Mouse (Mus musculus): ENCODE results near the gene Sec31b. TPM values are rescaled to one million over a fixed set of nuclear protein-coding genes. Genes with fewer than 3 reads are reported as not detected.
A peak's percentile ranks its signal among the peaks of the same experiment; 100 is the strongest.

Sec31b gene
- polyA plus RNA-seq, 1 experiment from 2014 or later: 0.88 TPM

GRCm38 (mm10) chr19:44519152-44519551 is 26.5 kb downstream of the Sec31b start:
- DNase-seq (ENCODE audit: extremely low spot score, low spot score): peak; percentile 39
- Histone ChIP-seq H3K36me3 (replicated peaks) (no peaks in the 10 kb centered on the region), H3K4me1 (peaks cover 59% of the 10 kb centered on the region), H3K27ac (peak overlapping the region; percentile 73; the same call in 1 of the 2 replicates), H3K4me3 (no peak overlapping the region), H3K9me3 (no peaks in the 10 kb centered on the region), H3K27me3 (ENCODE audit: poor library complexity, severe bottlenecking) (peaks cover 99% of the 10 kb centered on the region)
- WGBS: 35% methylated on average over 7 of the region's 7 CpGs

- H3K4me3 ChIP-seq: no peak overlapping the region
- WGBS: 44% methylated on average over 12 of the region's 12 CpGs
- no peak for DNase-seq (ENCODE audit: extremely low spot score, low spot score)
- peak overlapping the region; percentile 73 for H3K27ac ChIP-seq
- H3K4me1 ChIP-seq: peaks cover 68% of the 10 kb centered on the region
- peaks cover 99% of the 10 kb centered on the region for H3K27me3 ChIP-seq (ENCODE audit: poor library complexity, severe bottlenecking)
- no peaks in the 10 kb centered on the region for H3K9me3 ChIP-seq
- H3K36me3 ChIP-seq (replicated peaks): no peaks in the 10 kb centered on the region
Measured at GRCm38 (mm10) chr19:44517996-44518768, 27.5 kb downstream of the Sec31b start.

- 24% methylated on average over 6 of the region's 6 CpGs for WGBS
- Histone ChIP-seq H3K27ac (peak overlapping the region; percentile 79), H3K27me3 (ENCODE audit: poor library complexity, severe bottlenecking) (peaks cover 100% of the 10 kb centered on the region), H3K4me3 (no peak overlapping the region), H3K9me3 (no peaks in the 10 kb centered on the region), H3K4me1 (peaks cover 93% of the 10 kb centered on the region), H3K36me3 (replicated peaks) (peaks cover 10% of the 10 kb centered on the region)
- no peak for DNase-seq (ENCODE audit: extremely low spot score, low spot score)
Measured at GRCm38 (mm10) chr19:44515769-44516168, 29.9 kb downstream of the Sec31b start.

GRCm38 (mm10) chr19:44514521-44515451 is 30.9 kb downstream of the Sec31b start:
- peak overlapping the region; percentile 88 for H3K27ac ChIP-seq

GRCm38 (mm10) chr19:44513921-44514482 is 31.7 kb downstream of the Sec31b start:
- H3K4me1 ChIP-seq: peaks cover 100% of the 10 kb centered on the region
- WGBS: 10% methylated on average over 7 of the region's 7 CpGs
- H3K27me3 ChIP-seq (ENCODE audit: poor library complexity, severe bottlenecking): peaks cover 100% of the 10 kb centered on the region
- H3K9me3 ChIP-seq: no peaks in the 10 kb centered on the region
- H3K36me3 ChIP-seq (replicated peaks): peaks cover 10% of the 10 kb centered on the region
- no peak for DNase-seq (ENCODE audit: extremely low spot score, low spot score)
- H3K4me3 ChIP-seq: peak overlapping the region; percentile 63
- H3K27ac ChIP-seq: peak overlapping the region; percentile 88

More at GRCm38 (mm10) chr19:44514521-44515451, 30.9 kb downstream of the Sec31b start:
- Histone ChIP-seq H3K9me3 (no peaks in the 10 kb centered on the region), H3K36me3 (replicated peaks) (peaks cover 10% of the 10 kb centered on the region), H3K27me3 (ENCODE audit: poor library complexity, severe bottlenecking) (peaks cover 100% of the 10 kb centered on the region), H3K4me3 (peak overlapping the region; percentile 63), H3K4me1 (peaks cover 98% of the 10 kb centered on the region)
- 2% methylated on average over 14 of the region's 14 CpGs for WGBS
- peak; percentile 86 for DNase-seq (ENCODE audit: extremely low spot score, low spot score)

- Histone ChIP-seq H3K36me3 (replicated peaks) (peaks cover 10% of the 10 kb centered on the region), H3K27ac (peak overlapping the region; percentile 88), H3K4me3 (peak overlapping the region; percentile 63), H3K27me3 (ENCODE audit: poor library complexity, severe bottlenecking) (peaks cover 100% of the 10 kb centered on the region), H3K9me3 (no peaks in the 10 kb centered on the region), H3K4me1 (peaks cover 97% of the 10 kb centered on the region)
- WGBS: 3% methylated on average over 11 of the region's 11 CpGs
- DNase-seq (ENCODE audit: extremely low spot score, low spot score): no peak
Measured at GRCm38 (mm10) chr19:44513054-44513833, 32.4 kb downstream of the Sec31b start.

GRCm38 (mm10) chr19:44512601-44513000 is 33.1 kb downstream of the Sec31b start:
- no peak for DNase-seq (ENCODE audit: extremely low spot score, low spot score)
- Histone ChIP-seq H3K36me3 (replicated peaks) (peaks cover 10% of the 10 kb centered on the region), H3K27me3 (ENCODE audit: poor library complexity, severe bottlenecking) (peaks cover 100% of the 10 kb centered on the region), H3K4me3 (peak overlapping the region; percentile 63), H3K4me1 (peaks cover 90% of the 10 kb centered on the region), H3K9me3 (no peaks in the 10 kb centered on the region), H3K27ac (peak overlapping the region; percentile 88)
- 16% methylated on average over 5 of the region's 5 CpGs for WGBS

GRCm38 (mm10) chr19:44511451-44512231 is 34.0 kb downstream of the Sec31b start:
- Histone ChIP-seq H3K4me3 (peak overlapping the region; percentile 63), H3K27me3 (ENCODE audit: poor library complexity, severe bottlenecking) (peaks cover 100% of the 10 kb centered on the region), H3K27ac (peak overlapping the region; percentile 88), H3K9me3 (no peaks in the 10 kb centered on the region), H3K4me1 (peaks cover 80% of the 10 kb centered on the region), H3K36me3 (replicated peaks) (peaks cover 10% of the 10 kb centered on the region)
- no peak for DNase-seq (ENCODE audit: extremely low spot score, low spot score)
- WGBS: under 1% methylated on average over 66 of the region's 66 CpGs

- peaks cover 100% of the 10 kb centered on the region for H3K27me3 ChIP-seq (ENCODE audit: poor library complexity, severe bottlenecking)
- peaks cover 10% of the 10 kb centered on the region for H3K36me3 ChIP-seq (replicated peaks)
- H3K27ac ChIP-seq: peak overlapping the region; percentile 88
- WGBS: 7% methylated on average over 12 of the region's 12 CpGs
- no peak for DNase-seq (ENCODE audit: extremely low spot score, low spot score)
- no peaks in the 10 kb centered on the region for H3K9me3 ChIP-seq
- peaks cover 77% of the 10 kb centered on the region for H3K4me1 ChIP-seq
- peak overlapping the region; percentile 63 for H3K4me3 ChIP-seq
Measured at GRCm38 (mm10) chr19:44510534-44511175, 35.0 kb downstream of the Sec31b start.

- no peaks in the 10 kb centered on the region for H3K9me3 ChIP-seq
- 86% methylated on average over 4 of the region's 4 CpGs for WGBS
- H3K4me3 ChIP-seq: no peak overlapping the region
- peaks cover 100% of the 10 kb centered on the region for H3K27me3 ChIP-seq (ENCODE audit: poor library complexity, severe bottlenecking)
- no peak for DNase-seq (ENCODE audit: extremely low spot score, low spot score)
- no peak overlapping the region for H3K27ac ChIP-seq
- peaks cover 22% of the 10 kb centered on the region for H3K36me3 ChIP-seq (replicated peaks)
- H3K4me1 ChIP-seq: peaks cover 65% of the 10 kb centered on the region
Measured at GRCm38 (mm10) chr19:44502741-44503140, 42.9 kb downstream of the Sec31b start.

GRCm38 (mm10) chr19:44501925-44502324 is 43.7 kb downstream of the Sec31b start:
- Histone ChIP-seq H3K4me1 (peaks cover 73% of the 10 kb centered on the region), H3K9me3 (no peaks in the 10 kb centered on the region), H3K27ac (no peak overlapping the region), H3K4me3 (no peak overlapping the region; the same call in 1 of the 2 replicates), H3K36me3 (replicated peaks) (peaks cover 22% of the 10 kb centered on the region), H3K27me3 (ENCODE audit: poor library complexity, severe bottlenecking) (peaks cover 100% of the 10 kb centered on the region)
- 83% methylated on average over 6 of the region's 6 CpGs for WGBS
- no peak for DNase-seq (ENCODE audit: extremely low spot score, low spot score)
